Mouse (Mus musculus): ENCODE results near the gene Prkcq.

The Prkcq gene

GRCm38 (mm10) chr2:11218122-11218521 is 46.2 kb downstream of the Prkcq start:
- peak; percentile 45 for DNase-seq (ENCODE audit: low spot score)

GRCm38 (mm10) chr2:11219262-11219661 is 47.4 kb downstream of the Prkcq start:
- DNase-seq (ENCODE audit: low spot score): no peak

GRCm38 (mm10) chr2:11224808-11225484 is 53.0 kb downstream of the Prkcq start:
- no peak for DNase-seq (ENCODE audit: low spot score)

GRCm38 (mm10) chr2:11225485-11225876 is 53.6 kb downstream of the Prkcq start:
- no peak for DNase-seq (ENCODE audit: low spot score)

GRCm38 (mm10) chr2:11226555-11226954 is 54.6 kb downstream of the Prkcq start:
- peak; percentile 41 for DNase-seq (ENCODE audit: low spot score)

GRCm38 (mm10) chr2:11229126-11229525 is 57.2 kb downstream of the Prkcq start:
- no peak for DNase-seq (ENCODE audit: low spot score)

GRCm38 (mm10) chr2:11231118-11231517 is 59.2 kb downstream of the Prkcq start:
- DNase-seq (ENCODE audit: low spot score): no peak

GRCm38 (mm10) chr2:11231988-11232387 is 60.1 kb downstream of the Prkcq start:
- DNase-seq (ENCODE audit: low spot score): no peak

GRCm38 (mm10) chr2:11238254-11238653 is 66.3 kb downstream of the Prkcq start:
- no peak for DNase-seq (ENCODE audit: low spot score)

- DNase-seq (ENCODE audit: low spot score): no peak
These were observed 67.6 kb downstream of the Prkcq start for GRCm38 (mm10) chr2:11239523-11239922.

- DNase-seq (ENCODE audit: low spot score): no peak
These were observed 74.0 kb downstream of the Prkcq start for GRCm38 (mm10) chr2:11245926-11246325.

GRCm38 (mm10) chr2:11253945-11254344 is 82.0 kb downstream of the Prkcq start:
- peak; percentile 21 for DNase-seq (ENCODE audit: low spot score)

GRCm38 (mm10) chr2:11254446-11254845 is 82.5 kb downstream of the Prkcq start:
- DNase-seq (ENCODE audit: low spot score): no peak

- DNase-seq (ENCODE audit: low spot score): no peak
These were observed 85.4 kb downstream of the Prkcq start for GRCm38 (mm10) chr2:11257260-11257850.

- no peak for DNase-seq (ENCODE audit: low spot score)
These were observed 86.3 kb downstream of the Prkcq start for GRCm38 (mm10) chr2:11258181-11258580.

- DNase-seq (ENCODE audit: low spot score): no peak
These were observed 87.5 kb downstream of the Prkcq start for GRCm38 (mm10) chr2:11259361-11259760.

GRCm38 (mm10) chr2:11264836-11265235 is 92.9 kb downstream of the Prkcq start:
- DNase-seq (ENCODE audit: low spot score): no peak

GRCm38 (mm10) chr2:11265455-11265854 is 93.5 kb downstream of the Prkcq start:
- DNase-seq (ENCODE audit: low spot score): no peak

- peak; percentile 11 for DNase-seq (ENCODE audit: low spot score)
These were observed 94.4 kb downstream of the Prkcq start for GRCm38 (mm10) chr2:11266294-11266693.

GRCm38 (mm10) chr2:11278965-11279364 is 107.1 kb downstream of the Prkcq start:
- no peak for DNase-seq (ENCODE audit: low spot score)

- no peak for DNase-seq (ENCODE audit: low spot score)
These were observed 108.3 kb downstream of the Prkcq start for GRCm38 (mm10) chr2:11280247-11280646.

- no peak for DNase-seq (ENCODE audit: low spot score)
These were observed 116.1 kb downstream of the Prkcq start for GRCm38 (mm10) chr2:11287834-11288530.

- DNase-seq (ENCODE audit: low spot score): peak; percentile 54
These were observed 116.6 kb downstream of the Prkcq start for GRCm38 (mm10) chr2:11288531-11288846.

Data from c-Kit-positive CD71-positive TER-119-positive erythroid progenitor cells, embryonic 14.5 days (primary cell).